Mouse (Mus musculus): ENCODE results near the gene Ndufa4l2.
A peak's percentile ranks its signal among the peaks of the same experiment; 100 is the strongest.

Ndufa4l2 gene

GRCm38 (mm10) chr10:127514764-127515163, at the start of gene Ndufa4l2:
TSS of gene Ndufa4l2 (plus strand) at chr10:127514967.
- DNase-seq (ENCODE audit: low spot score in 2 of 2) = no peak

- DNase-seq (ENCODE audit: low spot score in 2 of 2) = peak; percentile 27 to 56
Measured at GRCm38 (mm10) chr10:127471281-127471988, 43.3 kb upstream of the Ndufa4l2 start.

GRCm38 (mm10) chr10:127472722-127473121, 42.0 kb upstream of the Ndufa4l2 start:
- DNase-seq (ENCODE audit: low spot score in 2 of 2) = no peak

GRCm38 (mm10) chr10:127475175-127475574, 39.6 kb upstream of the Ndufa4l2 start:
- no peak for DNase-seq (ENCODE audit: low spot score in 2 of 2)

GRCm38 (mm10) chr10:127476541-127476940, 38.2 kb upstream of the Ndufa4l2 start:
- no peak for DNase-seq (ENCODE audit: low spot score in 2 of 2)

- DNase-seq (ENCODE audit: low spot score in 2 of 2) = no peak
Measured at GRCm38 (mm10) chr10:127477301-127477700, 37.5 kb upstream of the Ndufa4l2 start.

- peak in 1 of 2 experiments; percentile 31 for DNase-seq (ENCODE audit: low spot score in 2 of 2)
Measured at GRCm38 (mm10) chr10:127479131-127479530, 35.6 kb upstream of the Ndufa4l2 start.

- no peak for DNase-seq (ENCODE audit: low spot score in 2 of 2)
Measured at GRCm38 (mm10) chr10:127480833-127481813, 33.6 kb upstream of the Ndufa4l2 start.

- DNase-seq (ENCODE audit: low spot score in 2 of 2) = no peak
Measured at GRCm38 (mm10) chr10:127485235-127485634, 29.5 kb upstream of the Ndufa4l2 start.

- no peak for DNase-seq (ENCODE audit: low spot score in 2 of 2)
Measured at GRCm38 (mm10) chr10:127488856-127489255, 25.9 kb upstream of the Ndufa4l2 start.

- no peak for DNase-seq (ENCODE audit: low spot score in 2 of 2)
Measured at GRCm38 (mm10) chr10:127490160-127491127, 24.3 kb upstream of the Ndufa4l2 start.

- no peak for DNase-seq (ENCODE audit: low spot score in 2 of 2)
Measured at GRCm38 (mm10) chr10:127491128-127491512, 23.6 kb upstream of the Ndufa4l2 start.

- no peak for DNase-seq (ENCODE audit: low spot score in 2 of 2)
Measured at GRCm38 (mm10) chr10:127492118-127492517, 22.6 kb upstream of the Ndufa4l2 start.

GRCm38 (mm10) chr10:127496156-127496555, 18.6 kb upstream of the Ndufa4l2 start:
- DNase-seq (ENCODE audit: low spot score in 2 of 2) = no peak

GRCm38 (mm10) chr10:127499516-127499915, 15.3 kb upstream of the Ndufa4l2 start:
- no peak for DNase-seq (ENCODE audit: low spot score in 2 of 2)

GRCm38 (mm10) chr10:127500042-127500441, 14.7 kb upstream of the Ndufa4l2 start:
- no peak for DNase-seq (ENCODE audit: low spot score in 2 of 2)

- no peak for DNase-seq (ENCODE audit: low spot score in 2 of 2)
Measured at GRCm38 (mm10) chr10:127500894-127501893, 13.6 kb upstream of the Ndufa4l2 start, which contains the start of gene Stac3. TSS of gene Stac3 (plus strand) at chr10:127501686.

GRCm38 (mm10) chr10:127508239-127508638, 6.5 kb upstream of the Ndufa4l2 start:
- DNase-seq (ENCODE audit: low spot score in 2 of 2) = peak; percentile 70 to 86

- peak; percentile 74 to 92 for DNase-seq (ENCODE audit: low spot score in 2 of 2)
Measured at GRCm38 (mm10) chr10:127509051-127509836, 5.5 kb upstream of the Ndufa4l2 start.

All from thymus, postnatal 10 days (tissue).